Mouse (Mus musculus) lung, embryonic 14.5 days (tissue): ENCODE data around the gene Tvp23b. TPM values are rescaled to one million over a fixed set of nuclear protein-coding genes. Genes with fewer than 3 reads are reported as not detected.

Experiments
- ATAC-seq: fragments of 200-750 bp; cut with Nextera tagmentation; 2 replicates; pipeline ENCODE4 v1.8.0; 2017; ENCODE audit warnings: mild to moderate bottlenecking, moderate TSS enrichment, moderate library complexity; ENCODE audit not compliant: insufficient read depth
- DNase-seq: peaks from one replicate; pipeline ENCODE4 v3.0.0-alpha.2; 2015
- H3K27ac ChIP-seq: fragments of 300-500 bp; sonication (generic); 2 replicates; pipeline ENCODE4 v1.5.1; 2014; ENCODE audit warnings: low read depth, mild to moderate bottlenecking, moderate library complexity
- H3K27me3 ChIP-seq: fragments of 300-500 bp; sonication (generic); 2 replicates; pipeline ENCODE4 v1.6.1; 2014; ENCODE audit warnings: low read length, control low read depth; ENCODE audit not compliant: insufficient read depth
- H3K36me3 ChIP-seq: fragments of 300-500 bp; sonication (generic); 2 replicates; pipeline ENCODE4 v1.6.1; 2014; ENCODE audit warnings: control low read depth; ENCODE audit not compliant: insufficient read depth
- H3K4me1 ChIP-seq: fragments of 300-500 bp; sonication (generic); 2 replicates; pipeline ENCODE4 v1.6.1; 2014; ENCODE audit warnings: antibody characterized with exemption, control low read depth; ENCODE audit not compliant: insufficient read depth
- H3K4me2 ChIP-seq: fragments of 300-500 bp; sonication (generic); 2 replicates; pipeline ENCODE4 v1.6.1; 2014; ENCODE audit warnings: mild to moderate bottlenecking
- H3K4me3 ChIP-seq: fragments of 300-500 bp; sonication (generic); 2 replicates; pipeline ENCODE4 v1.5.1; 2014; ENCODE audit warnings: low read depth, low read length
- H3K9ac ChIP-seq: fragments of 300-500 bp; sonication (generic); 2 replicates; pipeline ENCODE4 v1.6.1; 2014
- H3K9me3 ChIP-seq: fragments of 300-500 bp; sonication (generic); 2 replicates; pipeline ENCODE4 v1.6.1; 2016; ENCODE audit warnings: low read depth, low read length, control low read depth
- CTCF ChIP-seq: IDR thresholded peaks from 2 replicates; pipeline ENCODE4 v1.5.1; 2016; ENCODE audit warnings: antibody characterized with exemption, low read depth
- WGBS: fragments of 180-500 bp; shearing (Covaris S2); extraction: QIAGEN DNeasy Blood & Tissue Kit; methylation state at CpG from one replicate; pipeline ENCODE4 v1.1.7; 2014; 5-methylcytosine and 5-hydroxymethylcytosine counted together
- polyA plus RNA-seq: library from polyadenylated mRNA; unstranded; fragments of >200 nt; fragmentation: Nextera tagmentation; extraction: Ambion mirVana; gene quantifications from 2 replicates; pipeline ENCODE4 v1.2.1, GENCODE M21; 2014

Gene Tvp23b
- polyA plus RNA-seq, 1 experiment from 2014 or later: 55.3 TPM

DNA sequence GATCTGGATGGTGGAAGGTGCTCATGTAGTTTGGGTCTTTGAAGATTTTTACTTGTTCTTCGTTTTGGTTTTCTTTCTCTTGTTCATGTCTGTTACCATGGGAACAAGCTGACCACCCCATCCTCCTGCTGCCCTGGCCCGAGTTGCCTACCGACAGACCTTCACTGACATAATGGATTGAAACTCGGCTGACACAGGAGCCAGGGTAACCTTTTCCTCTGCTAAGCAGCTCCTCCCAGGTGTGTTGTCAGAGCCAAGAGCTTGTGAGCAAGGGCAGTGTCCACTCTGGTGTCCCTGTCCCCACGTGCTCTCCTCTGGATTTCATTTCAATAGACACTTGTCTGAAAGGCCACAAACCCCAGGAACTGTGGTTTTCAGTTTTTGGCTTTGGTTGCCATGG is 59.7 kb downstream of the Tvp23b start:
- H3K9me3 ChIP-seq: no peaks in the 10 kb centered on the region
- no peaks in the 10 kb centered on the region for H3K36me3 ChIP-seq
- no peak for ATAC-seq
- H3K27me3 ChIP-seq: no peaks in the 10 kb centered on the region
- DNase-seq: no peak
- H3K27ac ChIP-seq: no peak overlapping the region
- H3K4me2 ChIP-seq: no peak overlapping the region
- H3K9ac ChIP-seq: no peak overlapping the region
- H3K4me3 ChIP-seq: no peak overlapping the region
- WGBS: 69% methylated on average over 5 of the region's 5 CpGs
- no peaks in the 10 kb centered on the region for H3K4me1 ChIP-seq
- no peak for TF ChIP-seq CTCF

GRCm38 (mm10) chr11:62940176-62940575 is 60.9 kb downstream of the Tvp23b start:
- Histone ChIP-seq H3K4me2 (no peak overlapping the region), H3K27ac (no peak overlapping the region), H3K4me3 (no peak overlapping the region), H3K4me1 (no peaks in the 10 kb centered on the region), H3K9me3 (no peaks in the 10 kb centered on the region), H3K27me3 (no peaks in the 10 kb centered on the region), H3K36me3 (no peaks in the 10 kb centered on the region), H3K9ac (no peak overlapping the region)
- 80% methylated on average over 3 of the region's 3 CpGs for WGBS
- DNase-seq (no peak), ATAC-seq (no peak)
- no peak for TF ChIP-seq CTCF

GRCm38 (mm10) chr11:62943538-62943937 is 64.3 kb downstream of the Tvp23b start:
- 67% methylated on average over 6 of the region's 6 CpGs for WGBS
- H3K4me3 ChIP-seq: no peak overlapping the region
- TF ChIP-seq CTCF: no peak
- H3K9me3 ChIP-seq: no peaks in the 10 kb centered on the region
- no peaks in the 10 kb centered on the region for H3K27me3 ChIP-seq
- ATAC-seq (no peak), DNase-seq (no peak)
- H3K4me1 ChIP-seq: no peaks in the 10 kb centered on the region
- no peak overlapping the region for H3K27ac ChIP-seq
- H3K9ac ChIP-seq: no peak overlapping the region
- H3K4me2 ChIP-seq: no peak overlapping the region
- no peaks in the 10 kb centered on the region for H3K36me3 ChIP-seq

DNA sequence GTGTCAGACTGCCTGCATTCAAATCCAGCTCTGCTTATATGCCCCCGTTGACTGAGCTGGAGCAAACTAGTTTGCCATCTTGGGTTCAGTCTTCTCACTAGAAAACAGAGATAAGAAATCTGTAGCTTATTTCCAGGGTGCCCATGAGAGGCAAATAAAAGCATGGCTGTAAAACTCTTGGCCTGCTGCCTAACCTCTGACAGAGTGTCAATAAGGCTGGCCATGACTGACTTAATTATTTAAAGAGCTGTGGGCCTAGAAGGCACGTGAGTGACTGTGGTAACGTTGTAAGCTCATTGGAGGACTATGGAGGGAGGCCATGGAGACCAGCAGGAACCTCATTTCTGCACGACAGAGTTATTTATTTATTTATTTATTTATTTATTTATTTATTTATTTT is 66.3 kb downstream of the Tvp23b start:
- Histone ChIP-seq H3K4me2 (no peak overlapping the region), H3K4me1 (no peaks in the 10 kb centered on the region), H3K27ac (no peak overlapping the region), H3K36me3 (no peaks in the 10 kb centered on the region), H3K4me3 (no peak overlapping the region), H3K27me3 (no peaks in the 10 kb centered on the region), H3K9me3 (no peaks in the 10 kb centered on the region), H3K9ac (no peak overlapping the region)
- DNase-seq: peak; percentile 22
- WGBS: 67% methylated on average over 4 of the region's 4 CpGs
- no peak for TF ChIP-seq CTCF
- no peak for ATAC-seq

DNA sequence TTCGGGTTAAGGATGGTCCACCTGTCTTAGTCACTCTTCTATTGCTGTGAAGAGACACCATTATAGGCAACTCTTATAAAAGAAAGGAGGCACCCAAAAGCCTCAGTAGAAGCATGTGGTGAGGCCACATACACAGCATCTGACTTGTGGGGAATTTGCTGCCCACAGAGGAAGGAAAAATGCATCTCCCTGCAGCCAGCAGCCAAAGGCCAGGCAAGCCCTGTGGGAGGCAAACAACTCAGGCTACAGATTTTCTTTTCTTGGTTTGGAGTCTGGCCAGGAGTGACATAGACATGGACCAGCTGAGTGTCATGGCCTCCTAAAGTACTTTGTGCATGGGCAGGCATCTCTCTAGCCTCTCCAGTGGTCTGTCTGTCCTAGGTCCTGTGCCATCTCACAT is 70.3 kb downstream of the Tvp23b start:
- Histone ChIP-seq H3K4me2 (no peak overlapping the region), H3K27me3 (no peaks in the 10 kb centered on the region), H3K9me3 (no peaks in the 10 kb centered on the region), H3K4me1 (no peaks in the 10 kb centered on the region), H3K27ac (no peak overlapping the region), H3K4me3 (no peak overlapping the region), H3K36me3 (no peaks in the 10 kb centered on the region), H3K9ac (no peak overlapping the region)
- ATAC-seq (no peak; the same call in 1 of the 2 replicates), DNase-seq (peak; percentile 70)
- no peak for TF ChIP-seq CTCF
- 82% methylated on average over 1 of the region's 1 CpGs for WGBS

DNA sequence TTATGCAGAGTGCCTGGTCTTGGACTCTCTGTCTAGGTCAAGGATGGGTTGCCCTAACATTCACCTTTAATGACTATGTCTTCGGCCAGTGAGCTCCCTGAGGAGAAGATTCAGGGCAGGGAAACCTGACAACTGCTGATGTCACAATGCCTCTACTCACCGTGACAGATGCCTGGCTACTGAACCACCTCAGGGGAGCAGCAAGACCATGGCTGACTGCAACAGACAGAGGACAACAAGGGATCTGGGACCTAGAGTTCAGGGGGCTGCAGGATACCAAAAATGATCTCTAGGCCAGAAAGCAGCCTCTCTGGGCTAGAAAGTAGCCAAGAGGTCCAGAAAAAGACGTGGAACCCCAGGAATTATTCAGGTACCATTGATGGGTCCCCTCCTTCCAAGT is 71.8 kb downstream of the Tvp23b start, which contains the start of gene Cdrt4:
Gene Cdrt4, plus strand, starts transcription at position 182 of the 400 bp plus-strand sequence.
- WGBS: 78% methylated on average over 3 of the region's 3 CpGs
- DNase-seq: no peak
- no peak for TF ChIP-seq CTCF
- H3K27ac ChIP-seq: no peak within 1 kb of the TSS
- no peaks in the 10 kb centered on the region; the same call in 1 of the 2 replicates for H3K9me3 ChIP-seq
- H3K4me3 ChIP-seq: no peak within 1 kb of the TSS
- no peak for ATAC-seq
- H3K27me3 ChIP-seq: no peaks in the 10 kb centered on the region
- H3K4me1 ChIP-seq: no peaks in the 10 kb centered on the region
- no peak within 1 kb of the TSS for H3K9ac ChIP-seq
- H3K36me3 ChIP-seq: no peaks in the 10 kb centered on the region
- H3K4me2 ChIP-seq: no peak within 1 kb of the TSS

DNA sequence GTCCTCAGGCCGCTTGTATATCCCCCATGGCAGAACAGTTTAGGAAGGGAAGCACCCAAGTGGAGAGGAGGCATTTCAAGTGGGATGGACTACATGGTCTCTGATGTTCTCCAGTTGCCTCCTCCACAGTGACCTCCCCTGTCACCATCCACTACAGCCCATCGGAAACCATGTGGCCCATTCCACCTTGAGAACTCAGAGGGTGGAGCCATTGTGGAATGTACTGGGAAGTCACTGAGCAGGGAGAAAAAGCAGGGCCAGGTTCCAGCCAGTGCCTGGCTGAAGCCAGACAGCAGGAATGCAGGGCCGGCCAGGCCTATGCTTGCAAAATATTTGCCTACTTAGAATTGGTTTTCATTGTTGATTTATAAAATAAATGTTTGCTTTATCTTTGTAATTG is 75.5 kb downstream of the Tvp23b start:
- H3K27me3 ChIP-seq: no peaks in the 10 kb centered on the region
- H3K27ac ChIP-seq: no peak overlapping the region
- DNase-seq: peak; percentile 9
- no peak for ATAC-seq
- H3K36me3 ChIP-seq: no peaks in the 10 kb centered on the region
- H3K9me3 ChIP-seq: no peaks in the 10 kb centered on the region; the same call in 1 of the 2 replicates
- TF ChIP-seq CTCF: no peak
- no peak overlapping the region for H3K4me3 ChIP-seq
- 73% methylated on average over 3 of the region's 3 CpGs for WGBS
- H3K4me1 ChIP-seq: no peaks in the 10 kb centered on the region
- H3K4me2 ChIP-seq: no peak overlapping the region
- H3K9ac ChIP-seq: no peak overlapping the region

GRCm38 (mm10) chr11:62955186-62955585 is 75.9 kb downstream of the Tvp23b start:
- Histone ChIP-seq H3K36me3 (no peaks in the 10 kb centered on the region), H3K4me3 (no peak overlapping the region), H3K9me3 (no peaks in the 10 kb centered on the region; the same call in 1 of the 2 replicates), H3K27ac (no peak overlapping the region), H3K4me1 (no peaks in the 10 kb centered on the region), H3K4me2 (no peak overlapping the region), H3K27me3 (no peaks in the 10 kb centered on the region), H3K9ac (no peak overlapping the region)
- no peak for ATAC-seq
- DNase-seq: no peak
- TF ChIP-seq CTCF: no peak
- 83% methylated on average over 5 of the region's 5 CpGs for WGBS
